Mouse (Mus musculus): Measurements from ENCODE around the gene Edn2. TPM values are rescaled to one million over a fixed set of nuclear protein-coding genes. Genes with fewer than 3 reads are reported as not detected.
A peak's percentile ranks its signal among the peaks of the same experiment; 100 is the strongest.

Edn2 gene
- polyA plus RNA-seq, 1 experiment from 2014 or later: 0.14 TPM

DNA sequence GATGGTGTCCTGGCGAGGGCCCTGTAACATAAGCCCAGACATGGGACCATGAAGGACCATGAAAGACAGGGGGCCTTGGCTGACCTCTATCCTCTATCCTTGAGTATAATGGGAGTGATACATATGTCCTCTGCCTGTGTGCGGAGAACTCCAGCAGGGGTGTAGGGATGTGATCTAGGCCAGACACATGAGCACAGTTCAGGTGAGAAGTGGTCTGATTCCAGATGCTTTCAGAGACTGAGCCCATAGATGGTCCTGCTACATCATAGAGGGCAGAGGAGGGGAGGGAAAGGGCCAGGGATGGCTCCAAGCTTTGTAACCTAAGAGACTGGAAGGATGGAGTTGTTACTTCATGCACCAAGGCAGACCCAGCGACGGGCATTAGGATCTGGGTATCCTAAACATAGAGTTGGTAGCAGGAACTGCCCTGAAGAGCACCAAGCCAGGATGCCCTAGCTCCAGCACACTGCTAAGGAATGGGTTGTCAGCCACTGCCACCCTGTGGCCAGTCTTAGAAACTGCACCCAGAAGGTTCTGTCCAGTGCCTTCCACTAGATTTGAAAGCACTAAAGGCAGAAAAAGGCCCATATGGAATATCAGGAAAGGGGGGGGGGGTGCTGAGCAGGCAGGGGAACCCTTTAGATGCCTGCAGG, 31.6 kb upstream of the Edn2 start:
- no peaks in the 10 kb centered on the region for H3K36me3 ChIP-seq (replicated peaks; ENCODE audit: control insufficient read depth, insufficient read depth, low read depth, low read length)
- H3K9me3 ChIP-seq (replicated peaks; ENCODE audit: control insufficient read depth, low read length): no peaks in the 10 kb centered on the region
- H3K4me1 ChIP-seq (ENCODE audit: control insufficient read depth, insufficient read depth, low read length): no peaks in the 10 kb centered on the region
- ATAC-seq (replicated peaks; ENCODE audit: insufficient number of reproducible peaks, low FRiP score, low TSS enrichment, low read depth) (no peak), DNase-seq (ENCODE audit: low spot score) (peak; percentile 77)
- WGBS: 44% methylated on average over 4 of the region's 4 CpGs
- no peak overlapping the region for H3K9ac ChIP-seq (replicated peaks; ENCODE audit: low read length)
- H3K4me2 ChIP-seq (ENCODE audit: low read depth, low read length): no peak overlapping the region
- H3K27ac ChIP-seq (replicated peaks; ENCODE audit: low read depth, low read length): no peak overlapping the region
- no peak overlapping the region for H3K4me3 ChIP-seq (ENCODE audit: low read depth, low read length)
- H3K27me3 ChIP-seq (ENCODE audit: control insufficient read depth, insufficient read depth, low read length): no peaks in the 10 kb centered on the region

DNA sequence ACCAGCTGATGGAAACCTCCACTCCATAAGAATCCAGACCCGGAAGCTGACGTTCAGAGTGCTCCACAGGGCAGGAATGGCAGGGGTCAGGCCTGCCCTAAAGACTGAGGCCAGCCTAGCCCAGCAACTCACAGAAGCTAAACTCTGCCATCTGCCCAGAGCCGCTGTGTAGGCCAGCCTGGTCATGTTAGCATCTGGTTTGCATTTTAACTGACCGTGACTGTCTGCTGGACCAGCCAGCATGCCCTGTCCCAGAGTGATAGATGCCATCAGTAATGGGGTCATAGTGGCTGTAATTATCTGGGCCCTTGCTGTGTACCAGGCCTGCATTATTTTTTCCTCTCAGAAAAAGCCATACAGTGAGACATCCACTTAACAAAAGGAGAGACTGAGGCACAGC, 30.1 kb upstream of the Edn2 start:
- no peaks in the 10 kb centered on the region for H3K9me3 ChIP-seq (replicated peaks; ENCODE audit: control insufficient read depth, low read length)
- H3K4me2 ChIP-seq (ENCODE audit: low read depth, low read length): no peak overlapping the region
- ATAC-seq (replicated peaks; ENCODE audit: insufficient number of reproducible peaks, low FRiP score, low TSS enrichment, low read depth) (no peak), DNase-seq (ENCODE audit: low spot score) (no peak)
- H3K36me3 ChIP-seq (replicated peaks; ENCODE audit: control insufficient read depth, insufficient read depth, low read depth, low read length): no peaks in the 10 kb centered on the region
- no peak overlapping the region for H3K4me3 ChIP-seq (ENCODE audit: low read depth, low read length)
- 26% methylated on average over 4 of the region's 4 CpGs for WGBS
- no peak overlapping the region for H3K27ac ChIP-seq (replicated peaks; ENCODE audit: low read depth, low read length)
- H3K4me1 ChIP-seq (ENCODE audit: control insufficient read depth, insufficient read depth, low read length): no peaks in the 10 kb centered on the region
- no peak overlapping the region for H3K9ac ChIP-seq (replicated peaks; ENCODE audit: low read length)
- H3K27me3 ChIP-seq (ENCODE audit: control insufficient read depth, insufficient read depth, low read length): no peaks in the 10 kb centered on the region

DNA sequence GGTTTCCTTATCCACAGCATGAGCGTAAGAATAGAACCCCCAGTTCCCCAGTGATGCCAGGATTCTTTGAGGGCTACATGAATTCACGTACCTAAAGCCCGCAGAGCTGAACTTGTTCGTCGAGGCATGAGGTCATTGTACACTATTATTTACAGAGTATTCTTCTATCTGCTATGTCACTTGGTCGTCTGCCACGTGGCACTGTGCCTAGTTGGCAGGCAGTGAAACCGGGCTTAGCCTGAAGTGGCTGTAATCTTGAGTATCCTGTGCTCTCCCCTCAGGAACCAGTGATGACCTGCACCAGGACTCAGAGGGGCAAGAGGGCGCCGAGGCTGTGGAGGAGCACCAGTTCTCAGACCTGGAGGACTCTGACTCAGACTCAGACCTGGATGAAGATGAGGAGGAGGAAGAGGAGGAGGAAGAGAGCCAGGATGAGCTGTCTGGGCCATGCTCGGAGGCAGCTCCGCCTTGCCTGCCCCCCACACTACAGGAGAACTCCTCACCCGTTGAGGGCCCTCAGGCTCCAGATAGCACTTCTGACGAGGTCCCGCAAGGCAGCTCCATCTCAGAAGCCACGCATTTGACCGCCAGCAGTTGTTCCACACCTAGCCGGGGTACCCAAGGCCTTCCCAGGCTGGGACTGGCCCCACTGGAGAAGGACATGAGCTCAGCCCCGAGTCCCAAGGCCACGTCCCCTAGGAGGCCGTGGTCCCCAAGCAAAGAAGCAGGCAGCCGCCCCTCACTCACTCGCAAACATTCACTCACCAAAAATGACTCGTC, 29.4 kb upstream of the Edn2 start:
- Histone ChIP-seq H3K36me3 (replicated peaks; ENCODE audit: control insufficient read depth, insufficient read depth, low read depth, low read length) (no peaks in the 10 kb centered on the region), H3K27ac (replicated peaks; ENCODE audit: low read depth, low read length) (no peak overlapping the region), H3K4me3 (ENCODE audit: low read depth, low read length) (no peak overlapping the region)

DNA sequence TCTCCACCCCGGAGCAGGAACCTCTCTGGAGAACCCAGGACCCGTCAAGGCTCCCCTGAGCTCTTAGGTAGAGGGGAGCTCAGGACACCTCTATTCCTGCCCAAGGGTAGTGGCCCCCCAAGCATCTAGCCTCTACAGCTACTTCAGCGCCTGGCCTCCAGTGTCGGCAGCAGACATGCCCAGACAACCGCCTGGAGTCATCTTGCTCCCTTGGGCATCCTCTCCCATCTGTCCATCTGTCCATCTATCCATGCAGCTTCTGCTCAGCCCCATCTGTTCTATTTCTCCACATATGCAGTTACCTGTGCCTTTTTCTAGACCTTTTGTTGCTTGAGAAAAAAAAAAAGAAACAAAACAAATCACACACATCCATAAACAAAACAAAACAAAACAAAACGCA, 26.8 kb upstream of the Edn2 start:
- Histone ChIP-seq H3K4me3 (ENCODE audit: low read depth, low read length) (no peak overlapping the region), H3K9me3 (replicated peaks; ENCODE audit: control insufficient read depth, low read length) (no peaks in the 10 kb centered on the region), H3K4me1 (ENCODE audit: control insufficient read depth, insufficient read depth, low read length) (no peaks in the 10 kb centered on the region), H3K27ac (replicated peaks; ENCODE audit: low read depth, low read length) (no peak overlapping the region), H3K9ac (replicated peaks; ENCODE audit: low read length) (no peak overlapping the region), H3K4me2 (ENCODE audit: low read depth, low read length) (no peak overlapping the region), H3K27me3 (ENCODE audit: control insufficient read depth, insufficient read depth, low read length) (no peaks in the 10 kb centered on the region), H3K36me3 (replicated peaks; ENCODE audit: control insufficient read depth, insufficient read depth, low read depth, low read length) (no peaks in the 10 kb centered on the region)
- 80% methylated on average over 6 of the region's 6 CpGs for WGBS
- ATAC-seq (replicated peaks; ENCODE audit: insufficient number of reproducible peaks, low FRiP score, low TSS enrichment, low read depth): no peak
- no peak for DNase-seq (ENCODE audit: low spot score)

More for the DNA sequence above, 29.4 kb upstream of the Edn2 start:
- H3K9ac ChIP-seq (replicated peaks; ENCODE audit: low read length): no peak overlapping the region
- DNase-seq (ENCODE audit: low spot score): no peak
- ATAC-seq (replicated peaks; ENCODE audit: insufficient number of reproducible peaks, low FRiP score, low TSS enrichment, low read depth): no peak; the same call in 1 of the 2 replicates
- no peaks in the 10 kb centered on the region for H3K9me3 ChIP-seq (replicated peaks; ENCODE audit: control insufficient read depth, low read length)
- no peak overlapping the region for H3K4me2 ChIP-seq (ENCODE audit: low read depth, low read length)
- 80% methylated on average over 24 of the region's 24 CpGs for WGBS
- H3K27me3 ChIP-seq (ENCODE audit: control insufficient read depth, insufficient read depth, low read length): no peaks in the 10 kb centered on the region
- H3K4me1 ChIP-seq (ENCODE audit: control insufficient read depth, insufficient read depth, low read length): no peaks in the 10 kb centered on the region

DNA sequence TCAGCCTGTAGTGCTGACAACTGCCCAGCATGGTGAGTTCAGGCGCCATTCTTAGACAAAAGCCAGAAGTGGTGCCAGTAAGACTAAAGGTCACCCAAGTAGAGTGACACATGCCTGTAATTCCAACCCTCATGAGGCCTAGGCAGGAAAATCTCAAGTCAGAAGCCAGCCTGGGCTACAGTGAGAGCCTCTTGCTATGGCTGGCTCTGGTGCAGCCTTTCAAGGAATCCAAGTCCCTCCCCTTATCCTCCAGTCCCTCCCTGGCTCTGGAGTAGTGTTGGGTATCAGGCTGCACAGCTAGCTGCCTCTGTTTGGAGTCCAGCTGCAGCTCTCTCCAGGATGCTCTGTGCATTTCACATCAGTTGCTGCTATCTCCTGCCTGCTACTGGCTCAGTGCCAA, 19.2 kb upstream of the Edn2 start:
- H3K36me3 ChIP-seq (replicated peaks; ENCODE audit: control insufficient read depth, insufficient read depth, low read depth, low read length): no peaks in the 10 kb centered on the region
- H3K27ac ChIP-seq (replicated peaks; ENCODE audit: low read depth, low read length): no peak overlapping the region
- H3K4me1 ChIP-seq (ENCODE audit: control insufficient read depth, insufficient read depth, low read length): no peaks in the 10 kb centered on the region; the same call in 1 of the 2 replicates
- no peaks in the 10 kb centered on the region for H3K9me3 ChIP-seq (replicated peaks; ENCODE audit: control insufficient read depth, low read length)
- no peak overlapping the region for H3K4me3 ChIP-seq (ENCODE audit: low read depth, low read length)
- H3K4me2 ChIP-seq (ENCODE audit: low read depth, low read length): no peak overlapping the region
- DNase-seq (ENCODE audit: low spot score) (no peak), ATAC-seq (replicated peaks; ENCODE audit: insufficient number of reproducible peaks, low FRiP score, low TSS enrichment, low read depth) (no peak)
- H3K9ac ChIP-seq (replicated peaks; ENCODE audit: low read length): no peak overlapping the region
- WGBS: 47% methylated on average over 1 of the region's 1 CpGs
- no peaks in the 10 kb centered on the region for H3K27me3 ChIP-seq (ENCODE audit: control insufficient read depth, insufficient read depth, low read length)

DNA sequence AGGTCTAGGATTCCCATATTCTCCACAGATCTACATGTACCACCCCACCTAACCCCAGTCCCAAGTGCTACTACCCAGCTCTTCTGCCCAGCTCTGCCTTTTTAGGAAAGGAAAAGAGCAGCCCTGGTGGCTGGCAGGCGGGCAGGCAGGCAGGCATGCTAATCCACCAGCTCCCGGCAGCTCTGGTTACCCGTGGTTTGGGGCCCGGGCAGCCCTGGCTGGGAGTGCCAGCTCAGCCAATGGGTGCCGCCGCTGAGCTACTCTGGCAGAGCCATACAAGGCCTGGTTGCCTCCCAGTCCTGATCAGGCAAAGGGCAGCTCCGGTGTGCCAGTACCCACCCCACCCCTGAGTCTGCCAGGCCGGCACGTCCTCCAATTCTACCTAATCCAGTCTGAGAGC, 18.1 kb upstream of the Edn2 start:
- H3K9me3 ChIP-seq (replicated peaks; ENCODE audit: control insufficient read depth, low read length): no peaks in the 10 kb centered on the region
- H3K27ac ChIP-seq (replicated peaks; ENCODE audit: low read depth, low read length): no peak overlapping the region
- H3K27me3 ChIP-seq (ENCODE audit: control insufficient read depth, insufficient read depth, low read length): no peaks in the 10 kb centered on the region
- DNase-seq (ENCODE audit: low spot score) (no peak), ATAC-seq (replicated peaks; ENCODE audit: insufficient number of reproducible peaks, low FRiP score, low TSS enrichment, low read depth) (no peak; the same call in 1 of the 2 replicates)
- H3K4me1 ChIP-seq (ENCODE audit: control insufficient read depth, insufficient read depth, low read length): no peaks in the 10 kb centered on the region; the same call in 1 of the 2 replicates
- no peak overlapping the region for H3K9ac ChIP-seq (replicated peaks; ENCODE audit: low read length)
- 79% methylated on average over 9 of the region's 9 CpGs for WGBS
- H3K4me3 ChIP-seq (ENCODE audit: low read depth, low read length): no peak overlapping the region
- no peaks in the 10 kb centered on the region for H3K36me3 ChIP-seq (replicated peaks; ENCODE audit: control insufficient read depth, insufficient read depth, low read depth, low read length)
- no peak overlapping the region for H3K4me2 ChIP-seq (ENCODE audit: low read depth, low read length)

DNA sequence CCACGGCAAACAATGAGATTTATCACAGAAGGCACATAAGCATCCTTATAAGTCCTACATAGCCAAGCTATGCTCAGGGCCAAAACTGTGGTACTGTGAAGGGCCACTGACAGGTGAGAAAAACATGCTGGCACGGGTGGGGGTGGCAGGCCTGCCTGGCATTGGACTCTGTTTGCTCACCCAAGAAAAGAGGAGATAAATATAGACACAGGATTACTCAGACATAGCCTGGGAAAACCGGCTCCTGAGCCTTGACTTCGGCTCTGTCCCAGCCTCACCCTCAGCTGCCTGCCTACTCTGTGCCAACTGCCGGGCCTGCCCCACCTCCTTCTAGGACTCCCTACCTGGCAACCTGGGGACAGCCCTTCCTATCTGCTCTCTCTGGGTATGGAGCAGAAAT, 16.7 kb upstream of the Edn2 start:
- WGBS: 79% methylated on average over 5 of the region's 5 CpGs

DNA sequence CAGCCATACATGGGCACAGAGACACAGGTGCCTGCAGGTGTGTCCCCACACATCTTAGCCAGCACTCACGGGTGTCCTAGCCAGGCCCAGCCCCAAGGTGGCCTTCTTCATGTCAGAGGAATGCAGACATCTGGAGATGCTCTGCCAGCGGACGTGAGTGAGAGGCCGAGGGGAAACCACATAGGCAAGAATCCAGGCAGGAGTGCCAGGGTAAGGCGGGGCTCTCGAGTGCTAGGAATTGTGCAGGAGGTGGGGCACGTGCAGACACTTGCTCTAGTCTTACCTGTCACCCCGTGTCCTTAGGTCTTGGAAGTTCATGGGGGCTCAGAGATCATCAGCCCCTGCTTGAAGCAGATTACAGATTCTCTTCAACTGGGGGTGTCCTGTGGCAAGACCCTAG, 15.1 kb upstream of the Edn2 start:
- Histone ChIP-seq H3K27ac (replicated peaks; ENCODE audit: low read depth, low read length) (no peak overlapping the region), H3K9me3 (replicated peaks; ENCODE audit: control insufficient read depth, low read length) (no peaks in the 10 kb centered on the region), H3K9ac (replicated peaks; ENCODE audit: low read length) (no peak overlapping the region), H3K36me3 (replicated peaks; ENCODE audit: control insufficient read depth, insufficient read depth, low read depth, low read length) (no peaks in the 10 kb centered on the region), H3K27me3 (ENCODE audit: control insufficient read depth, insufficient read depth, low read length) (no peaks in the 10 kb centered on the region), H3K4me1 (ENCODE audit: control insufficient read depth, insufficient read depth, low read length) (no peaks in the 10 kb centered on the region; the same call in none of the 2 replicates), H3K4me3 (ENCODE audit: low read depth, low read length) (no peak overlapping the region), H3K4me2 (ENCODE audit: low read depth, low read length) (no peak overlapping the region)
- ATAC-seq (replicated peaks; ENCODE audit: insufficient number of reproducible peaks, low FRiP score, low TSS enrichment, low read depth): no peak
- WGBS: 65% methylated on average over 8 of the region's 8 CpGs
- DNase-seq (ENCODE audit: low spot score): no peak

More for the DNA sequence above, 16.7 kb upstream of the Edn2 start:
- H3K27ac ChIP-seq (replicated peaks; ENCODE audit: low read depth, low read length): no peak overlapping the region
- no peak for ATAC-seq (replicated peaks; ENCODE audit: insufficient number of reproducible peaks, low FRiP score, low TSS enrichment, low read depth)
- no peaks in the 10 kb centered on the region for H3K27me3 ChIP-seq (ENCODE audit: control insufficient read depth, insufficient read depth, low read length)
- no peaks in the 10 kb centered on the region; the same call in none of the 2 replicates for H3K4me1 ChIP-seq (ENCODE audit: control insufficient read depth, insufficient read depth, low read length)
- no peak for DNase-seq (ENCODE audit: low spot score)
- H3K9me3 ChIP-seq (replicated peaks; ENCODE audit: control insufficient read depth, low read length): no peaks in the 10 kb centered on the region
- no peak overlapping the region for H3K4me3 ChIP-seq (ENCODE audit: low read depth, low read length)
- no peak overlapping the region for H3K9ac ChIP-seq (replicated peaks; ENCODE audit: low read length)
- H3K4me2 ChIP-seq (ENCODE audit: low read depth, low read length): no peak overlapping the region
- no peaks in the 10 kb centered on the region for H3K36me3 ChIP-seq (replicated peaks; ENCODE audit: control insufficient read depth, insufficient read depth, low read depth, low read length)
